Mouse (Mus musculus) MEL (cell line): ENCODE results near the gene Rab4b.

Source experiments
- CTCF ChIP-seq, 3 experiments: IDR thresholded peaks in 2 of 3; conservative IDR thresholded peaks in 1 of 3; 2 replicates each; pipeline ENCODE4 v1.5.1; 2011 to 2012; ENCODE audit warnings: low read length in 3 of 3, low read depth in 2 of 3, mild to moderate bottlenecking in 2 of 3, improper control_type of control experiment in 1 of 3, inconsistent platforms in 1 of 3, mixed read lengths in 1 of 3, moderate library complexity in 1 of 3; ENCODE audit not compliant: control insufficient read depth in 1 of 3, insufficient read depth in 1 of 3, poor library complexity in 1 of 3, severe bottlenecking in 1 of 3
- GATA1 ChIP-seq: IDR thresholded peaks from 2 replicates; pipeline ENCODE4 v1.6.1; 2011; ENCODE audit warnings: low read depth, low read length, improper control_type of control experiment
- KAT2A ChIP-seq: conservative IDR thresholded peaks from 2 replicates; pipeline ENCODE4 v1.6.1; 2012; ENCODE audit warnings: low read depth, low read length, improper control_type of control experiment, inconsistent platforms
- MYB ChIP-seq: IDR thresholded peaks from 2 replicates; pipeline ENCODE4 v1.6.1; 2011; ENCODE audit warnings: mild to moderate bottlenecking, low read depth, low read length, improper control_type of control experiment
- POLR2A ChIP-seq, 2 experiments: IDR thresholded peaks; 2 replicates each; pipeline ENCODE4 v1.6.1; 2011 to 2012; ENCODE audit warnings: low read length in 2 of 2, mild to moderate bottlenecking in 2 of 2, control low read depth in 1 of 2, improper control_type of control experiment in 1 of 2, low read depth in 1 of 2, moderate library complexity in 1 of 2; ENCODE audit not compliant: control insufficient read depth in 1 of 2, insufficient read depth in 1 of 2, poor library complexity in 1 of 2
- POLR2AphosphoS2 ChIP-seq: IDR thresholded peaks from 2 replicates; pipeline ENCODE4 v1.6.1; 2011; ENCODE audit warnings: low read length, improper control_type of control experiment
- TBP ChIP-seq: IDR thresholded peaks from 2 replicates; pipeline ENCODE4 v1.8.0; 2011; ENCODE audit warnings: low read depth, low read length, improper control_type of control experiment
- USF2 ChIP-seq, 2 experiments: IDR thresholded peaks; 2 replicates each; pipeline ENCODE4 v1.6.1; 2011 to 2012; ENCODE audit warnings: improper control_type of control experiment in 2 of 2, low read length in 2 of 2, borderline replicate concordance in 1 of 2, inconsistent platforms in 1 of 2, low read depth in 1 of 2, mild to moderate bottlenecking in 1 of 2; ENCODE audit not compliant: insufficient read depth in 1 of 2
- ZC3H11A ChIP-seq: IDR thresholded peaks from 2 replicates; pipeline ENCODE4 v1.6.1; 2012; ENCODE audit warnings: low read depth, mild to moderate bottlenecking, inconsistent platforms, low read length, improper control_type of control experiment

DNA sequence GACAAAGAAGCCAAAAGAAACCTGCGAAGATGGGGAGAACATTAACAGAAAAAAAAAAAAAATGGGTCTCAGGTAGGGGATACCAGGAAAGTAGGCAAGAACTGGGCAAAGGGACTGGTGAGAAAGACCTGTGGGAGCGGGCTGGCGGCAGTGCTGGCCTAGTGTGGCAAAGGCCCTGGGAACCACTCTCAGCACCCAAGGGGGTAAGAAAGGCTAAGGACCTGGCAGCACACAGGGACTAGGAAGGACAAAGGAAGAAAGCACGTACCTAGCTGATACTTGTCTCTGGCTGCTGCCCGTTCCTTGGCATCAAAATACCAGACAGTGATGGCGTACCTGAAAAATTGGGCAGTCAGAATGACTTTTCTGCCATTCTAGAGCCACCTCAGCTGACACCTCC, 19.4 kb downstream of the Rab4b start:
- TF ChIP-seq POLR2AphosphoS2: no peak
- no peak for TF ChIP-seq CTCF (IDR thresholded peaks at IDR 0.05 in 2 of 3, conservative IDR thresholded peaks at IDR 0.05 in 1 of 3; ENCODE audit: control insufficient read depth in 1 of 3, insufficient read depth in 1 of 3, low read depth in 2 of 3, low read length in 3 of 3, poor library complexity in 1 of 3, severe bottlenecking in 1 of 3)
- TF ChIP-seq USF2 (IDR thresholded peaks at IDR 0.05; ENCODE audit: borderline replicate concordance in 1 of 2, insufficient read depth in 1 of 2, low read depth in 1 of 2, low read length in 2 of 2): no peak
- no peak for TF ChIP-seq GATA1
- TF ChIP-seq ZC3H11A: no peak
- TF ChIP-seq KAT2A: no peak
- no peak for TF ChIP-seq POLR2A (IDR thresholded peaks at IDR 0.05; ENCODE audit: control insufficient read depth in 1 of 2, insufficient read depth in 1 of 2, low read depth in 1 of 2, low read length in 2 of 2, poor library complexity in 1 of 2)
- no peak for TF ChIP-seq TBP
- TF ChIP-seq MYB: no peak
